Mouse (Mus musculus) left cerebral cortex, adult 6 months (tissue): Measurements from ENCODE around the gene Dnajb7. TPM values are rescaled to one million over a fixed set of nuclear protein-coding genes. Genes with fewer than 3 reads are reported as not detected.

Source experiments
- long read RNA-seq, 2 experiments: library from polyadenylated mRNA; unstranded; transcript quantifications; one replicate each; pipeline ENCODE4 v2.0.0; 2019 to 2020
- polyA plus RNA-seq: library from polyadenylated mRNA; unstranded; fragments of <200 nt; fragmentation: Nextera tagmentation; gene quantifications from 2 replicates; pipeline ENCODE4 v1.2.3, GENCODE M21; 2021

Dnajb7 gene
- polyA plus RNA-seq: not detected in 2 replicates
- long read RNA-seq, experiment 1: 0 reads
- long read RNA-seq, experiment 2: 0 reads

DNA sequence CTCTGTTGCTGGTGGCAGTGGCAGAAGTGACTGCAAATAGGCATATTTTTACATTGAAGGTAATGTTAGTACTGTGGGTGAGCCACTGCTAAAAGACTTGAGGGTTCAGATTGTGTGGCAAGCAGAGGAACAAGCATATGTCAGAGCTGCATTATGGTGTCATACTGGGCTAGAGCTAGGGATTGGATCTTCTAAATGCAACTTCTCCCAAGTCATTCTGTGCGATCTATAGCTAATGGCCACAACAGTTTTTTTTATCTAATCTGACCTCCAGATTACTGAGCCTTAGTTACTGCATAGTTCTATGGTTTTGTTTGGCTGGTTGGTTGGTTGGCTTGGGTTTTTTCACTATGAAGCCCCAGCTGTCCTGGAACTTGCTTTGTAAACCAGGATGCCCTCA is at the start of gene Dnajb7:
Gene Dnajb7 (minus strand): TSS at position 101 of the 400 bp plus-strand sequence.

GRCm38 (mm10) chr15:81399638-81400315 is 8.3 kb downstream of the Dnajb7 start, which contains the start of the genes St13 and Xpnpep3:
Gene St13 (minus strand): TSS chr15:81400077.
Gene Xpnpep3 (plus strand): TSS chr15:81400138.

DNA sequence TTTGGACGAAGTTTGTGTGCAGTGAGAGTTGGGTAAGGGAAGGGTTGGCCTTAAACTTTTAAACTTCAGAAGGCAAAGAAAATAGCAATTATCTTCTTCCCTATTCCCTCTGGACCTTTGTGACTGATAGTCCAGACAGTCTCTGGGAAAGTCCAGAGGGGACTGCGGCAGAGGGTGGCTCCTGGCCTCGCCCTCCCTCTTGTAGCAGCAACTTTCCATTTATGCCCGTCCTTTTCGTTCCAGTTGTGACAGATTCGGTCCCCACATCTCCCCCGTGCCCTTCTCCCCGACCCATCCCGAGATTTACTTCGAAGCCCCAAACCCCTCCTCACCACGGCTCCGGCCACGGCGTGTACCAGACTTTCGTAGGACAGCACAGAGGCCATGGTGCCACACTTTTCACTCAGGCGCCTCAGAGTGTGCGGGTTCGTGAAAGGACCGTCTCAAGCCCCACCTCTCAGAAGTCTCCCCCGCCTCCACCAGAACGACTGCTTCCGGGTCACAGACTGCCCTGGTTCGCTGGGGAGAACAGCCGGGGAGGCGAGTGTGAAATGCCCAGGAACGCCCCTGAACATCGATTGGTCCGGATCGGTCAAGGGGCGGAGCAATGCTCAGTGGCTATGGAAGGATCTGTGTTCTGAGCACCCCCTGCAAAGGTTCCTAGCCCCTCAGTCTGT is 47.6 kb downstream of the Dnajb7 start, which contains the start of gene Slc25a17:
Gene Slc25a17 (minus strand): TSS at position 468 of the 677 bp plus-strand sequence.

Other genes starting within 250 kb of the Dnajb7 start
- gene Mrtfa, start 217.5 kb downstream of the Dnajb7 start, polyA plus RNA-seq: 18.1 and 19.4 TPM in 2 replicates
- 12.9 and 16.0 TPM in 2 replicates for gene Mchr1, start 172.8 kb downstream of the Dnajb7 start, polyA plus RNA-seq
- gene Slc25a17, start 47.5 kb downstream of the Dnajb7 start, polyA plus RNA-seq: 52.6 and 55.6 TPM in 2 replicates
- gene St13, start 8.2 kb downstream of the Dnajb7 start, polyA plus RNA-seq: 195 and 271 TPM in 2 replicates
- 5.5 and 8.1 TPM in 2 replicates for gene Xpnpep3, start 8.2 kb downstream of the Dnajb7 start, polyA plus RNA-seq
- 349 and 433 TPM in 2 replicates for gene Rbx1, start 58.0 kb upstream of the Dnajb7 start, polyA plus RNA-seq
- 5.9 and 9.0 TPM in 2 replicates for gene Ep300, start 177.1 kb upstream of the Dnajb7 start, polyA plus RNA-seq